Mouse (Mus musculus) lung, adult 2 months (tissue): ENCODE measurements at regions not wholly inside any gene's neighbourhood (a gene's known extent, or its start where the extent isn't known, plus 50 kb on each side); places are given as distances from the start of the nearest gene placed in this dataset.

Source experiments
- CTCF ChIP-seq: fragments of 200-500 bp; IDR thresholded peaks from 2 replicates; pipeline ENCODE4 v1.5.1; 2011; ENCODE audit warnings: mild to moderate bottlenecking, low read length, control low read depth; ENCODE audit not compliant: insufficient read depth
- POLR2A ChIP-seq: fragments of 200-500 bp; IDR thresholded peaks from 2 replicates; pipeline ENCODE4 v1.6.1; 2011; ENCODE audit warnings: low read depth, mild to moderate bottlenecking, control low read depth, low read length, borderline replicate concordance; ENCODE audit errors: extremely low read depth

GRCm38 (mm10) chr6:36094075-36094474 is 293.8 kb upstream of the Chrm2 start:
- TF ChIP-seq POLR2A, result no peak
- no peak for TF ChIP-seq CTCF
